Mouse (Mus musculus) embryo, embryonic 11 days (tissue): ENCODE measurements at regions not wholly inside any gene's neighbourhood (a gene's known extent, or its start where the extent isn't known, plus 50 kb on each side); places are given as distances from the start of the nearest gene placed in this dataset.

Experiments
- DNase-seq: peaks from one replicate; pipeline ENCODE4 v3.0.0-alpha.2; 2015

GRCm38 (mm10) chr8:10760851-10761693 is 247.2 kb downstream of the Irs2 start:
- peak; percentile 88 for DNase-seq

GRCm38 (mm10) chr8:10760231-10760630 is 248.0 kb downstream of the Irs2 start:
- DNase-seq, result no peak

GRCm38 (mm10) chr8:10758151-10758550 is 250.1 kb downstream of the Irs2 start:
- no peak for DNase-seq

GRCm38 (mm10) chr8:10754986-10755308 is 253.3 kb downstream of the Irs2 start:
- DNase-seq, result no peak

- DNase-seq, result no peak
These were observed 253.8 kb downstream of the Irs2 start for GRCm38 (mm10) chr8:10754232-10754985.

GRCm38 (mm10) chr8:10753056-10753455 is 255.2 kb downstream of the Irs2 start:
- DNase-seq, result no peak

- no peak for DNase-seq
These were observed 261.1 kb downstream of the Irs2 start for GRCm38 (mm10) chr8:10747150-10747549.

- DNase-seq, result no peak
These were observed 265.0 kb downstream of the Irs2 start for GRCm38 (mm10) chr8:10743241-10743640.

GRCm38 (mm10) chr8:10740837-10741236 is 267.4 kb downstream of the Irs2 start:
- DNase-seq, result no peak

- DNase-seq, result peak; percentile 49
These were observed 269.7 kb downstream of the Irs2 start for GRCm38 (mm10) chr8:10738486-10739081.

- no peak for DNase-seq
These were observed 273.5 kb downstream of the Irs2 start for GRCm38 (mm10) chr8:10734746-10735145.

- DNase-seq, result no peak
These were observed 284.9 kb downstream of the Irs2 start for GRCm38 (mm10) chr8:10723332-10723731.

- no peak for DNase-seq
These were observed 285.5 kb downstream of the Irs2 start for GRCm38 (mm10) chr8:10722742-10723141.

- DNase-seq, result no peak
These were observed 285.9 kb downstream of the Irs2 start for GRCm38 (mm10) chr8:10722342-10722741.

- DNase-seq, result no peak
These were observed 287.0 kb downstream of the Irs2 start for GRCm38 (mm10) chr8:10721146-10721862.

GRCm38 (mm10) chr8:10720398-10720797 is 287.9 kb downstream of the Irs2 start:
- no peak for DNase-seq

GRCm38 (mm10) chr8:10719411-10719810 is 288.8 kb downstream of the Irs2 start:
- no peak for DNase-seq

GRCm38 (mm10) chr8:10717297-10717696 is 291.0 kb downstream of the Irs2 start:
- DNase-seq, result no peak

GRCm38 (mm10) chr8:10716161-10716560 is 292.1 kb downstream of the Irs2 start:
- DNase-seq, result no peak

GRCm38 (mm10) chr8:10713515-10714042 is 294.7 kb downstream of the Irs2 start:
- DNase-seq, result no peak

GRCm38 (mm10) chr8:10712118-10712689 is 296.1 kb downstream of the Irs2 start:
- no peak for DNase-seq

GRCm38 (mm10) chr8:10711474-10711873 is 296.8 kb downstream of the Irs2 start:
- no peak for DNase-seq

- no peak for DNase-seq
These were observed 299.7 kb downstream of the Irs2 start for GRCm38 (mm10) chr8:10708509-10708908.
